Mouse (Mus musculus) intestine, postnatal 0 days (tissue): ENCODE data around the gene Syn3. TPM values are rescaled to one million over a fixed set of nuclear protein-coding genes. Genes with fewer than 3 reads are reported as not detected.

Experiments used
- ATAC-seq: fragments of 200-750 bp; cut with Nextera tagmentation; 2 replicates; pipeline ENCODE4 v1.8.0; 2017; ENCODE audit warnings: mild to moderate bottlenecking, moderate TSS enrichment, moderate library complexity
- H3K27ac ChIP-seq: fragments of 300-500 bp; sonication (generic); 2 replicates; pipeline ENCODE4 v1.5.1; 2014; ENCODE audit warnings: mild to moderate bottlenecking, low read depth, low read length, moderate library complexity
- H3K27me3 ChIP-seq: fragments of 300-500 bp; sonication (generic); replicated peaks from 2 replicates; pipeline ENCODE4 v1.6.1; 2014; ENCODE audit warnings: low read length, mixed read lengths; ENCODE audit not compliant: control insufficient read depth, insufficient read depth
- H3K36me3 ChIP-seq: fragments of 300-500 bp; sonication (generic); 2 replicates; pipeline ENCODE4 v1.6.1; 2014; ENCODE audit warnings: mild to moderate bottlenecking, moderate library complexity; ENCODE audit not compliant: control insufficient read depth, insufficient read depth
- H3K4me1 ChIP-seq: fragments of 300-500 bp; sonication (generic); replicated peaks from 2 replicates; pipeline ENCODE4 v1.6.1; 2014; ENCODE audit warnings: antibody characterized with exemption, low read length, mixed read lengths; ENCODE audit not compliant: control insufficient read depth, insufficient read depth
- H3K4me2 ChIP-seq: fragments of 300-500 bp; sonication (generic); replicated peaks from 2 replicates; pipeline ENCODE4 v1.6.1; 2014; ENCODE audit warnings: low read depth, mild to moderate bottlenecking, moderate library complexity
- H3K4me3 ChIP-seq: fragments of 300-500 bp; sonication (generic); 2 replicates; pipeline ENCODE4 v1.5.1; 2014; ENCODE audit warnings: low read depth, low read length
- H3K9ac ChIP-seq: fragments of 300-500 bp; sonication (generic); 2 replicates; pipeline ENCODE4 v1.6.1; 2014; ENCODE audit warnings: mild to moderate bottlenecking, low read depth, low read length
- H3K9me3 ChIP-seq: fragments of 300-500 bp; sonication (generic); 2 replicates; pipeline ENCODE4 v1.6.1; 2016; ENCODE audit warnings: mixed run types; ENCODE audit not compliant: control insufficient read depth
- CTCF ChIP-seq: sonication (generic); IDR thresholded peaks from 2 replicates; pipeline ENCODE4 v1.5.1; 2016; ENCODE audit warnings: low read depth, mild to moderate bottlenecking, control low read depth, antibody characterized with exemption, moderate library complexity
- WGBS: fragments of 180-500 bp; shearing (Covaris S2); extraction: QIAGEN DNeasy Blood & Tissue Kit; methylation state at CpG from one replicate; pipeline ENCODE4 v1.1.7; 2014; 5-methylcytosine and 5-hydroxymethylcytosine counted together
- polyA plus RNA-seq: library from polyadenylated mRNA; unstranded; fragments of >200 nt; fragmentation: Nextera tagmentation; extraction: Ambion mirVana; gene quantifications from 2 replicates; pipeline ENCODE4 v1.2.1, GENCODE M21; 2015

The Syn3 gene
- polyA plus RNA-seq, 1 experiment from 2014 or later, result 1.1 TPM

GRCm38 (mm10) chr10:86346235-86346840, 152.4 kb downstream of the Syn3 start:
- 18% methylated on average over 3 of the region's 3 CpGs for WGBS
- H3K36me3 ChIP-seq, result peaks cover 23% of the 10 kb centered on the region; the same call in 1 of the 2 replicates
- ATAC-seq, result peak; percentile 19; the same call in 1 of the 2 replicates
- no peaks in the 10 kb centered on the region for H3K27me3 ChIP-seq
- no peak overlapping the region for H3K27ac ChIP-seq
- no peak overlapping the region for H3K4me3 ChIP-seq
- H3K9ac ChIP-seq, result no peak overlapping the region
- peaks cover 18% of the 10 kb centered on the region; the same call in 1 of the 2 replicates for H3K4me1 ChIP-seq
- TF ChIP-seq CTCF, result no peak
- H3K9me3 ChIP-seq, result no peaks in the 10 kb centered on the region
- H3K4me2 ChIP-seq, result no peak overlapping the region

DNA sequence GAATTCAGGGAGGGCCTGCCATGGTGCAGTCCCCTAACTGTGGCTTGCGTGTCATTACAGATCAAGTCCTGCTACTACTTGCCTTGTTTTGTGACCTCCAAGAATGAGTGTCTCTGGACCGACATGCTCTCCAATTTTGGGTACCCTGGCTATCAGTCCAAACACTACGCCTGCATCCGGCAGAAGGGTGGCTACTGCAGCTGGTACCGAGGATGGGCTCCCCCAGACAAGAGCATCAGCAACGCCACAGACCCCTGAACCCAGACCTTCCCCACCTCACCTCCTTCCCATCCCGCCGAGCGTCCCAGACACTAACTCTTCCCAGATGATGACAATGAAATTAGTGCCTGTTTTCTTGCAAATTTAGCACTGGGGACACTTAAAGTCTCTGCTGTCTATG, 153.1 kb downstream of the Syn3 start:
- Histone ChIP-seq H3K4me2 (no peak overlapping the region), H3K4me3 (no peak overlapping the region), H3K4me1 (peaks cover 24% of the 10 kb centered on the region), H3K27ac (no peak overlapping the region), H3K27me3 (no peaks in the 10 kb centered on the region), H3K9me3 (no peaks in the 10 kb centered on the region), H3K36me3 (peaks cover 23% of the 10 kb centered on the region; the same call in 1 of the 2 replicates), H3K9ac (no peak overlapping the region)
- TF ChIP-seq CTCF, result no peak
- no peak for ATAC-seq
- WGBS, result 94% methylated on average over 9 of the region's 9 CpGs

DNA sequence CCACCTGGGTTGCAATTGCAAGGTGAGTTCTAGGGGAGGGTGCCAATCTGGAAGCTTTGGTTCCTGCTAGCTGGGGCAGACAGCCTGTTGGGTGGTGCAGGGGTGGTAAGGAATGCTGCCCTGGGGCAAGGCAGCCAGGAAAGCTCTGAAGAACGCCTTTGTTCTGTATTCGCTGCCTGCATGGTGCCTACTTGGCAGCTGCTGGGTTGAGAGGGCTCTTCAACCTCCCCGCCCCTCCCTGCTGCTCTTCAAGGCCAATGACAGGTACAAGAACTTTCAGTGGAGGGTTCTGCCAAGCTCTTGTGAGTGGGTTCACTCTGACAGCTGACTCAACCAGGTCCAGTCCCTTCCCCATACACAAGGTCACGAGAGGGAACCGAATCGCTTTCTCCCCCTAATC, 154.0 kb downstream of the Syn3 start:
- Histone ChIP-seq H3K4me2 (no peak overlapping the region), H3K36me3 (peaks cover 23% of the 10 kb centered on the region; the same call in 1 of the 2 replicates)
- no peak for ATAC-seq

GRCm38 (mm10) chr10:86343931-86344330, 154.8 kb downstream of the Syn3 start:
- Histone ChIP-seq H3K9me3 (no peaks in the 10 kb centered on the region), H3K4me2 (no peak overlapping the region), H3K27ac (no peak overlapping the region), H3K27me3 (no peaks in the 10 kb centered on the region), H3K36me3 (peaks cover 23% of the 10 kb centered on the region; the same call in 1 of the 2 replicates), H3K4me1 (peaks cover 38% of the 10 kb centered on the region), H3K4me3 (no peak overlapping the region), H3K9ac (no peak overlapping the region)
- 90% methylated on average over 7 of the region's 7 CpGs for WGBS
- no peak for TF ChIP-seq CTCF
- ATAC-seq, result no peak

More for the DNA sequence above, 154.0 kb downstream of the Syn3 start:
- Histone ChIP-seq H3K9me3 (no peaks in the 10 kb centered on the region), H3K9ac (no peak overlapping the region), H3K27ac (no peak overlapping the region), H3K4me1 (peaks cover 33% of the 10 kb centered on the region), H3K4me3 (no peak overlapping the region), H3K27me3 (no peaks in the 10 kb centered on the region)
- TF ChIP-seq CTCF, result no peak
- 85% methylated on average over 6 of the region's 6 CpGs for WGBS

- no peaks in the 10 kb centered on the region for H3K27me3 ChIP-seq
- ATAC-seq, result no peak
- H3K9ac ChIP-seq, result no peak overlapping the region
- WGBS, result 70% methylated on average over 6 of the region's 6 CpGs
- H3K4me3 ChIP-seq, result no peak overlapping the region
- TF ChIP-seq CTCF, result no peak
- no peak overlapping the region for H3K4me2 ChIP-seq
- H3K27ac ChIP-seq, result peak overlapping the region; percentile 77; the same call in 1 of the 2 replicates
- no peaks in the 10 kb centered on the region for H3K9me3 ChIP-seq
- peaks cover 40% of the 10 kb centered on the region for H3K4me1 ChIP-seq
- peaks cover 23% of the 10 kb centered on the region; the same call in 1 of the 2 replicates for H3K36me3 ChIP-seq
Measured at GRCm38 (mm10) chr10:86343362-86343761, 155.3 kb downstream of the Syn3 start.

- Histone ChIP-seq H3K9me3 (no peaks in the 10 kb centered on the region), H3K27ac (peak overlapping the region; percentile 77), H3K4me2 (no peak overlapping the region), H3K4me3 (no peak overlapping the region), H3K9ac (no peak overlapping the region), H3K36me3 (peaks cover 23% of the 10 kb centered on the region; the same call in 1 of the 2 replicates), H3K4me1 (peaks cover 40% of the 10 kb centered on the region), H3K27me3 (no peaks in the 10 kb centered on the region)
- TF ChIP-seq CTCF, result 0 out of 2 replicates have a peak, but pooled peaks have one; percentile 21
- 35% methylated on average over 7 of the region's 7 CpGs for WGBS
- ATAC-seq, result peak; percentile 86
Measured at GRCm38 (mm10) chr10:86342713-86343112, 156.0 kb downstream of the Syn3 start.
